Mouse (Mus musculus) retina, postnatal 1 day (tissue): ENCODE data around the gene Ccdc15.
A peak's percentile ranks its signal among the peaks of the same experiment; 100 is the strongest.

ENCODE experiments used
- DNase-seq: peaks from one replicate; pipeline ENCODE4 v3.0.0-alpha.2; 2012

Gene Ccdc15

DNA sequence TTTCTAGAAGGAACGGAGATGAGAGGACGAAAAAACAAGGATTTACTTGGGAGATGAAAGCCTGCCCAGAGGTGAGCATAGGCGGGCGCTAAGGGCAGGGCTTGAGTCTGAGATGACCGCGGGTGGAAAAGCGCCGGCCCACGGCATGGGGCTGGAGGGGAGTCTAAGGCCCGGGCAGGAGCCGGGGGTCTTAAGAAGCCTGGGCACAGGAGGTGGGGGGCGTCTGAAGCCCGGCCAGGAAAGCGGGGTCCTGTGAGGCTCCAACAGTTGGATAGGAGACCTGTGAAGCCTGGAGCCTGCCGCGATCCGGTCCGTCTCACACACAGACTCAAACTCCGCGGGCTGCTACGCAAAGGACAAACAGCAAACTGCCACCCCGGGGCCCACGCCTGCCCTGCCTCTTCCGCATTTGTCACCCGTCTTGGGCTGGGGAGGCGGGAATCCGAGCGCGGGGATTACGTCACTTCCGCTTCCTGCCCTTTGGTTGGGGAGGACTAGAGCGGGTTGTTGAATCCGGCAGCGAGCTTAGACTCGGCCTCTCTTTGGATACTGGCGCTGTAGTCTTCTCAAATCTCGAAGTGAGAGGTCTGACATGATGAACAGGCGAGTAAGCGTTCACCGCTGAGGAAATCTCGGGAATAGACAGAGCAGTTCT is at the start of gene Ccdc15:
TSS of gene Ccdc15 (minus strand) at position 445 of the 655 bp plus-strand sequence.
- DNase-seq: peak; percentile 98

DNA sequence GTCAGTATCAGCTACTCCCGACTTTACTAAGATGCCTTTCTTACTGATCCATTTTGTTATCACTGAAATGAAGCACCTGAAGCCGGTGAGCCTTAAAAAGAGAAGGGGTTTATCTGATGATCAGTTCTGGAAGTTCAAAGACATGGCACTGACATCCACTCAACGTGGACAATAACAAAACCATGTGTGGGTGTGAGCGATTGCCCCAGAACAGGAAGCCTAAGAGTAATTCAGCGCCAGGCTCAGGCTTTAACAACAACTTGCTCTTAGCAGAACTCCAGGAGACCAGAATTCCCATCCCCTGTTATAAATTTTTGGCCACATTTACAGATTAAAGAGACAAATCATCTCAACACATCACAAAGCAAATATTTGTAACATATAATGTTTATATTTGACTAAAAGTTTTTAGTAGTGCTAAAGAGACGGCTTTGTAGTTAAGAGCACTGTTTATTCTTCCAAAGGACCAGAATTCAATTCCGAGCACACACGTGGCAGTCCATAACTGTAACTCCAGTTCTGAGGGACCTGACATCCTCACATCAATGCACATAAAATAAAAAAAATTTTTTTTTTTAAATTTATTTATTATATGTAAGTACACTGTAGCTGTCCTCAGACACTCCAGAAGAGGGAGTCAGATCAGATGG is 45.4 kb upstream of the Ccdc15 start:
- no peak for DNase-seq

DNA sequence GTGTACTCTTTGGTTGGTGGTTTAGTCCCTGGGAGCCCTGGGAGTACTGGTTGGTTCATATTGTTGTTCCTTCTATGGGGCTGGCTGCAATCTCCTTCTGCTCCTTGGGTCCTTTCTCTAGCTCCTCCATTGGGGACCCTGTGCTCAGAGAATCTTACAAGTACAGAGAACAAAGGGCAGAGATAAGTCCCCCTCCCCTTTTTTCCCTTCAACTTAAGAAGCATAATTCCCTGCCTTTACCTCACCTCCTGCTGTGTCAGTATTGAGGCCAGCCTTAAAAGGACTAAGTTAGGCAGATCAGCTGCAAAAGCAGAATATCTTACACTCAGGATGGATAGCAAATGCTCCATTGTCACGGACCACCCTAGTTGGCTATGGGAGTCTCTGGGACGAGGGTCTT is 43.8 kb upstream of the Ccdc15 start:
- no peak for DNase-seq

DNA sequence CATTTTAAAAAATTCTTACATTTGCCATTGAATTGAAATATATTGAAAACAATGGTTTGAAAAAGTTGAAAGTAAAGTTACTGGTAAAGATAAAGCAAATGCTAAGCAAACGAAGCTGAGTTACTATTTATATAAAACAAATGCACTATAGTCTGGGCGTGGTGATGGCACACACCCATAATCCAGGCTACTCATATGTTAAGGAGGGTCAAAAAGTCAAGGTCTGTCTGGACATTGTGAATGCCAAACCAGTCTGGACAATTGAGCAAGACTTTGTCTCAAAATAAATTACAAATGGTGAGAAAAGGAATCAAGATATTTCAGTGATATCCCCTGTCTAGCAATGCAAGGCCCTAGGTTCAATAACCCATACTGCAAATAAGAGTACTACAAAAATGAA is 42.7 kb upstream of the Ccdc15 start:
- DNase-seq: no peak

DNA sequence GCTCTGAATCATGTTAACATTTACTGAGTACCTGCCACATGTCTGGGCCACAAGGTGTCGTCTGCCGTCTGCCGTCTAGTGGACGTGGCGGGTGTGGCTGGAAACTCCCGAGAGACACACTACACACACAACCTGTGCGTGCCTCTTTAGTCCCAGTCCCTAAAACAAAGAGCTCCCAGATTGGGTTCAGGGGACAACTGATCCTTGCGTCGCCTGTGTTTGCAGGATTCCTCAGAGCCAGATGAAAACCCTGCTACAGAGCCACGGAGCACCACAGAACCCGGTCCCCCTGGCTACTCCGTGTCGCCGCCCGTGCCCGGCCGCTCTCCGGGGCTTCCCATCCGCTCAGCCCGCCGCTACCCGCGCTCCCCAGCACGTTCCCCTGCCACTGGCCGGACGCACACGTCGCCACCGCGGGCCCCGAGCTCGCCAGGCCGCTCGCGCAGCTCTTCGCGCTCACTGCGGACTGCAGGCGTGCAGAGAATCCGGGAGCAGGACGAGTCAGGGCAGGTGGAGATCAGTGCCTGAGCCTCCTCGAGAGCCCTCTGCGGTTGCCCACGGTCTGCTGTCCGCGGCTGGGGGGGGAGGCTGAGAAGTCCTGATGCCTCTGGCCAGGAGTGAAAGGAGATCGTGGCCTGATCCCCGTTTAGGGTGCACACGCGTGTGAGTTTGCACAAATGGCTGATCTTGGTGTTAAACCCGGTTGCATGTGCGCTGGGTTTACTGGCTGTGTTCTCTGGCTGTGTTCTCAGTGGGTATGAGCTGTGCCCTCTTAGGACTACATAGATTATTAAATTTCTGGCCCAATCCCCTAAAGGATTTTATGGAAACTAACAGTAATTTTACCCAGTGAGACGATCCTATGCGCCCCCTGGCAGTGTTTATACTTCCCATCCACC is 36.3 kb upstream of the Ccdc15 start:
- DNase-seq: peak; percentile 67

GRCm38 (mm10) chr9:37383161-37383560 is 34.9 kb upstream of the Ccdc15 start:
- no peak for DNase-seq

DNA sequence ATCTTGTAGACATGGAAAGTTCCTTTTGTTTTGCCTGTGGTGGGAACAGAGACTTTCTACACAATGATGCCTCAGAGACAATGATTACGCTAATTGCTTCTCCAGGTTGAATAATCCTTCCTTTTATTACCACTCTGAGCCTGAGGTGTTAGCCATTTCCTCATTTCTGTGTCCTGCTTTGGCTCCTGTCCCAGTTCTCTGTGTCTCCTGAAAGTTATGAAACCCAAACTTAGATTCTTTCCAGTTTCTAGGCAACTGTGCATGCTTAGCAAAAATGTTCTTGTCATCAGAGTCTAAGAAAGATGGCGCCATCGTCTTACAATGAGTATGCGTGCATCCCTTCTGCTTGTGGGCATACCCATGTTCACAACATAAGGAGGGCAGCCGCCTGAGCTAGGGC is 27.5 kb upstream of the Ccdc15 start:
- DNase-seq: no peak

DNA sequence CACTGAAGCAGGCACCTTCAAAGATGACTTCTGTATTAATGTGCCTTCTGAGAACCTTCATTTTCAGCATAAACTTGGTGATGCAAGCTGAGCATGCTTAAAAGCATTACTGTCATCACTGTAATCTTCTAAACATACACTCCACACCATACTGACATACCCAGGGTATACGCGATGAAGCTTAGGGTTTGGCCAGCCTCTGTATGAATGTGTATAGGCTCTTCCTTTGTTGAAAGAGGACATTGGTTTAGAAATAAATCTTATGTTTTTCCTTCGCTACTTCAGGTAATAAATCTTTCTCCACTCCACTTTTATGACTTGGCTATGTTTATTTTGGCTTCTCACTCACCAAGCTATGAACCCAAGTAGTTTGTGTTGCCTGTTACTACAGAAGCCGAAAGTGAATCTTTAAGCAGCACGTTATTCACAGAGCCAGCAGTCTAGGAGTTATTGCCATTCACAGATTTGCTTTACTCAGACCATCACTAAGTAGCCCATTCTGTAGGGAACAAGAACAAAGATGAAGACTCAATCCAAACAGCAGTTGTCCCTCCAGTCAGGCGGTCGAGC is 23.1 kb upstream of the Ccdc15 start:
- no peak for DNase-seq

GRCm38 (mm10) chr9:37368860-37369259 is 20.6 kb upstream of the Ccdc15 start:
- no peak for DNase-seq

GRCm38 (mm10) chr9:37368081-37368830 is 20.0 kb upstream of the Ccdc15 start:
- no peak for DNase-seq

DNA sequence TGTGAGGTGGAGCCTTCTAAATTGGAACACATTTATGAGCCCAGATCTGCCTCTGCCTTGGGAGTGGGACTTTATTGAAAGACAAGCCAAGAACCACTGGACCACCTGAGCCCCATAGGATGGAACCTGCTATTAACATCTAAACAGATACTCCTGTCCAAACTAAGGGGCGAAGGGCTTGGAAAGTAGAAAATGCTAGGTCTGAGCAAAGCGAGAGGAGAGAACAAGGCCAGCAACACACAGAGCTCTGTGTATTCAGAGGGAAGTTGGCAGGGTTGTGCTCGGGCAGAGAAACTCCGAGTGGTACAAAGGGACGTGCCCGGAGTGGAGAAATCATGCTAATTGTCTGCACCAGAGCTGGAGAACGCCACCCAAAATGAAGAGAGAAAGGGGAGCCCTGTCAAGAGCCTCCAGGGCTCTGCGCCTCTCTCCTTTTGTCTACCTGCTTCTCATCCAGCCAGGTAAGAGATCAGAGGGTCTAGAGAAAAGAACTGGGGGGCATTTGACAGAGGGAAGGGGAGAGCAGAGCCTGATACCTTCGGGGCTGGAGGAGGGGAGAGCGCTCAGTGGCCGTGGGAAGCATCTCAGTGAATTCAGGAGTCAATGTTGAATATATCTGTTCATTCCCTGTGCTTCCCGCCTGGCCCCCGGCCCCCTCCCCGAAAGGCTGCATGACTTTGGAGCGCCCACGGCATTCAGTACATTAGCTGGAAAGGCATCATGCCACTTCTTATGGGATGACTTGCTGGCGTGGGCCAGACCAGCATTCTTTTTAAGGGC is 19.3 kb upstream of the Ccdc15 start, which contains the start of gene Hepacam:
TSS of gene Hepacam (plus strand) at position 51 of the 780 bp plus-strand sequence.
- DNase-seq: no peak

- DNase-seq: no peak
Measured at GRCm38 (mm10) chr9:37365706-37366105, 17.5 kb upstream of the Ccdc15 start.

DNA sequence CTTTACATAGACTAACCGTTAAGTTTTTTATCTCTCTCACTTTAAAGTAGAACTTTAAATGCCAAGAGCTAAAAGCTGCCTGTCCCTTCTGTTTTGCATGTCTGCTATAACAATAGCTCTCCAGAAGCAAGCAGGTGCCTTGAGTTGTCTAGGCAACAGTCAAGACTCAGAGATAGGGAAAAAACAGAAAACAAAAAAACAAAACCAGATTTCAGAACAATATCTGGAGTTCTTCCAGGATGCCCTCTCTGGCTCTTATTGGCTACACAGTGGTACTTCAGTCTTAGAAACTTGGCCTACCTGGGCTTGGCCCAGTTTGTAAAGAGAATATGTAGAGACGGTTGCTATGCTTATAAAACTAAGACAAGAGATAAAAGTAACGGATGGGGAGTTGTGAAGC is 16.2 kb upstream of the Ccdc15 start:
- no peak for DNase-seq

- no peak for DNase-seq
Measured at GRCm38 (mm10) chr9:37363551-37363950, 15.3 kb upstream of the Ccdc15 start.

- no peak for DNase-seq
Measured at GRCm38 (mm10) chr9:37362881-37363280, 14.6 kb upstream of the Ccdc15 start.

- DNase-seq: no peak
Measured at GRCm38 (mm10) chr9:37362084-37362483, 13.9 kb upstream of the Ccdc15 start.

- DNase-seq: peak; percentile 55
Measured at GRCm38 (mm10) chr9:37359331-37360220, 11.3 kb upstream of the Ccdc15 start.

DNA sequence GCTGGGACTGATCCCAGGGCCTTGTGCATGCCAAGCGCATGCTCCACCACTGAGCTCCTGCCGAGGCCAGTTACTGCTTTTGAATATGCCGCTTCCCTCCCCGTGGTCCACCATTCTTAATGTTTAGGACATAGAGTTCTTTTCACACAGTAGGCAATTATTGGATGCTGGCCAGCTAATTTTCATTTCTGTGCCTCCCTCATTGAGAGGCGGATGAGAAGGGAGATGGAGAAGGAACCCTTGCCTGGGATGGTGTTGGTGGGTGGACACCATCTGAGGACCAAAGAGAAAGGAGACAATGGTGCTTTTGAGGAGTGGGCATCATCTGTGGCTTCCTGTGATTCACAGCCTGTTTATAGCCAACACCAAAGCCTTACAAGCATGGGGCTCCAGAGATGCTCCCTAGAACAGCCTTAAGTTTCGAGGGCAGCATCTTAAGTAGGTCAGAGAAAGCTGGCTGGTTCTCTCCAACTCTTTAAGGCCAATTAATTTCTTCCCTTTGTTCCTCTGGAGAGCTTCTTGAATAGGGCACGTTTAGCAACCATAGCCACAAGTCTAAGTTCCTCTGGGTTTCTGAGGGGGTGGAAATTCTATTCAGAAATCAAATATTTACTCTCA is 10.6 kb upstream of the Ccdc15 start:
- DNase-seq: peak; percentile 31

- no peak for DNase-seq
Measured at GRCm38 (mm10) chr9:37354485-37354884, 6.3 kb upstream of the Ccdc15 start.

DNA sequence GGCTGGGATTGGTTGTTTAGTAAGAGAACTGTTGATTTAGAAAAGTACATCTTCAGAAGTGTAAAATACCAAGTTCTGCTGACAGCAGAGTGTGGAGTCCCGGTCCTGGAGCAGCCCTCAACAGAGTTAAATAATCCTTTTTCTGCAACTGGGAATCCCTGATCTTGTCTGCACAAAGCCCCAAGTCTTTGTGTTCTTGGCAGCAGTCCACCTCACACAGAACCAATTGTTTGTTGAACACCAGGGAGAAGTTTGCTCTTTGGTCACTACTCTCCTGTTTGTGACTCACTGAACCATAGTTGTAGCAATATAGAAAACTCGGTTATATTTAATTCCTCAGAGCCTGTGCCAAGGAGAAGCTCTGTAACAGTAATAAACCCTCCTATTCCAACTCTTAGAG is 3.0 kb upstream of the Ccdc15 start:
- peak; percentile 6 for DNase-seq
